Mouse (Mus musculus): ENCODE results near the gene Gm5065.

The Gm5065 gene

DNA sequence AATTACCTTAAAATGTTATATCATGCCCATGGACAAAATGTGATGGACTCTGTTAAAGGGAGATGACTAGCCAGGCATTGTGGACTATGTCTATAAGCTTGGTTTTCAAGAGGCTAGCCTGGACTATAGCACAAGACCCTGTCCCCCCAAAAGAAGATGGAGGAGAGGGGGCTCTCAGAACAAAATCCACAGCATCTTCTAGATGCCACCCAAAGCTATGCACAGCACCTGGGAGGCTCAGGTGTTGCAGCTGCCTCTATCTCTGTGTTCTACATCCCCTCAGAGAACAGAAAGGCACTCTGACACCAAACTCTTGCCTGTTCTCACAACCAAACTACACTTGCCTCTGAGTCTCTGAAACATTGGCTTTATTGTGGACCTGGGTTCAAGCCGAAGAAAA is at the start of gene Gm5065:
TSS of gene Gm5065 (plus strand) at position 301 of the 400 bp plus-strand sequence.
- DNase-seq (ENCODE audit: low spot score in 2 of 2), result no peak

- DNase-seq (ENCODE audit: low spot score in 2 of 2), result no peak
Measured at GRCm38 (mm10) chr7:5327511-5327910, 22.8 kb upstream of the Gm5065 start.

- DNase-seq (ENCODE audit: low spot score in 2 of 2), result no peak
Measured at GRCm38 (mm10) chr7:5350935-5351334, 598 bp downstream of the Gm5065 start, which contains the start of gene Nlrp2. Nlrp2 (minus strand) TSS chr7:5351035.

GRCm38 (mm10) chr7:5363599-5363998 is 13.3 kb downstream of the Gm5065 start:
- no peak for DNase-seq (ENCODE audit: low spot score in 2 of 2)

DNA sequence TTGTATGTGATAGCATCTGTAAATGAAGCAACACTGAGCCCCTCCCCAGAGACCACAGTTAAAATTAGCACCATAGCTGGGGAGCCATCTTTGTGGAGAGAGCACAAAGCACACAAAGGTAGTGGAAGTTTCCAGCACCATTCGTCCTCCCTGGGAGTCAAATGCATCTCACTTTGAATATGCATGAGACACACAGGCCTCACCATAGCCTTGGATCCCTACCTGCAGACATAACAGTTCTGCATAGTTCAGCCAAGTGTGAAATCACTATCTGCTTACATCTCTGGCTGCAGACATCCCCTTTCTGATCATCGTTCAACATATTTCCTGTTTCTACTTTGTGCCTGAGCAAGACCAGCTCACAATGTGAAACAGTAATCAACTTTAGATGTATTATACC is 16.4 kb downstream of the Gm5065 start:
- no peak for DNase-seq (ENCODE audit: low spot score in 2 of 2)

- DNase-seq (ENCODE audit: low spot score in 2 of 2), result no peak
Measured at GRCm38 (mm10) chr7:5406201-5406600, 55.9 kb downstream of the Gm5065 start.

Measured in frontal cortex, postnatal 25 days (tissue).